In genomic region chr8:69860807-69861206, GRCm38 (mm10) we compare ENCODE assay signal across 13 mouse cellular contexts. TPM values are rescaled to one million over a fixed set of nuclear protein-coding genes. Genes with fewer than 3 reads are reported as not detected.
DNase-seq lines count a peak whose midpoint lies in the region; ATAC-seq and TF ChIP-seq lines count a peak whose summit lies in the region.
"Had no signal": no experiment of that assay in that cellular context is flagged by ENCODE, and none has a peak within 500 bp of the region (broad histone marks: within the 10 kb centered on the region; RNA-seq: fewer than 3 reads in every experiment).

No protein-coding gene starts in this region.

- no peak overlapping the region for H3K27ac ChIP-seq in layer of hippocampus, adult 2 months
- no peak overlapping the region for H3K27ac ChIP-seq in testis, adult 2 months (ENCODE audit: control insufficient read depth, insufficient read depth, low read depth, low read length)
- H3K27ac ChIP-seq: hindbrain, postnatal 0 days; lung, embryonic 15.5 days; neural tube, embryonic 15.5 days; stomach, embryonic 15.5 days had no signal

- H3K4me1 ChIP-seq in testis, adult 2 months (ENCODE audit: control insufficient read depth, insufficient read depth, low read length), result no peaks in the 10 kb centered on the region
- H3K4me1 ChIP-seq: lung, embryonic 15.5 days; neural tube, embryonic 15.5 days; stomach, embryonic 15.5 days had no signal

- DNase-seq in layer of hippocampus, adult 2 months (ENCODE audit: low spot score in 2 of 2), result no peak
- no peak for DNase-seq in layer of hippocampus, adult 18-20 months (ENCODE audit: low spot score in 2 of 2)
- no peak for DNase-seq in testis, postnatal 10 days (ENCODE audit: low spot score)
- no peak for DNase-seq in gastrocnemius, adult 8-10 months (ENCODE audit: low spot score in 2 of 2)
- no peak for DNase-seq in spleen, adult 12 weeks (ENCODE audit: low spot score)
- DNase-seq: adrenal gland, adult 2 months; right cerebral cortex, postnatal 14 days had no signal

- no peaks in the 10 kb centered on the region for H3K27me3 ChIP-seq in testis, adult 2 months (ENCODE audit: control insufficient read depth, insufficient read depth, low read length)
- H3K27me3 ChIP-seq: lung, embryonic 15.5 days; neural tube, embryonic 15.5 days; stomach, embryonic 15.5 days had no signal

- no peaks in the 10 kb centered on the region; the same call in 1 of the 2 replicates for H3K36me3 ChIP-seq in testis, adult 2 months (ENCODE audit: control insufficient read depth, insufficient read depth, low read length)
- H3K36me3 ChIP-seq: lung, embryonic 15.5 days; stomach, embryonic 15.5 days had no signal

- peak; percentile 51 for TF ChIP-seq CTCF in layer of hippocampus, adult 2 months (conservative IDR thresholded peaks at IDR 0.05)
- TF ChIP-seq CTCF in testis, adult 2 months (IDR thresholded peaks at IDR 0.05; ENCODE audit: control insufficient read depth, insufficient read depth, insufficient replicate concordance, low read depth, low read length), result peak; percentile 26; the same call in 1 of the 2 replicates

- H3K4me3 ChIP-seq in layer of hippocampus, adult 2 months, result no peak overlapping the region
- no peak overlapping the region for H3K4me3 ChIP-seq in testis, adult 2 months (ENCODE audit: control insufficient read depth, low read depth, low read length)
- H3K4me3 ChIP-seq: lung, embryonic 15.5 days; neural tube, embryonic 15.5 days; stomach, embryonic 15.5 days had no signal

- peak; percentile 57 for ATAC-seq in common myeloid progenitor, adult 5-6 weeks (replicated peaks; ENCODE audit: low read depth, poor library complexity, severe bottlenecking)
- ATAC-seq: hindbrain, postnatal 0 days had no signal

- TF ChIP-seq POLR2A in testis, adult 2 months (IDR thresholded peaks at IDR 0.05; ENCODE audit: control insufficient read depth, low read depth, low read length), result no peak

RNA-seq across cellular contexts. Expression of gene Cilp2, which starts 26.7 kb away (rescaled TPM):
- total RNA-seq in layer of hippocampus, adult 2 months (2021), result under 1 TPM; 0.69 to 0.72 TPM
- under 1 TPM; 0.48 to 0.59 TPM for total RNA-seq in layer of hippocampus, adult 18-20 months (2021)
- 0.36 and 0.51 TPM in 2 replicates for polyA plus RNA-seq in testis, adult 2 months (2012; rRNA removed)
- total RNA-seq in common myeloid progenitor, adult 5-6 weeks (2017), result not detected in 2 replicates
- 1 to 10 TPM; 1.2 to 6.0 (median 2.1) TPM for total RNA-seq in gastrocnemius, adult 8-10 months (2022)

RNA-seq across cellular contexts. Expression of gene Pbx4, which starts 28.5 kb away (rescaled TPM):
- total RNA-seq in layer of hippocampus, adult 2 months (2021), result 10 to 100 TPM; 15.1 to 18.3 TPM
- 10 to 100 TPM; 12.4 to 14.0 TPM for total RNA-seq in layer of hippocampus, adult 18-20 months (2021)
- 187 and 222 TPM in 2 replicates for polyA plus RNA-seq in testis, adult 2 months (2012; rRNA removed)
- 14.2 and 15.3 TPM in 2 replicates for total RNA-seq in common myeloid progenitor, adult 5-6 weeks (2017)
- not detected for total RNA-seq in gastrocnemius, adult 8-10 months (2022)

RNA-seq across cellular contexts. Expression of gene Lpar2, which starts 38.6 kb away (rescaled TPM):
- under 1 TPM; 0.47 to 0.64 TPM for total RNA-seq in layer of hippocampus, adult 2 months (2021)
- under 1 TPM; 0.43 to 0.50 TPM for total RNA-seq in layer of hippocampus, adult 18-20 months (2021)
- 7.9 and 10.1 TPM in 2 replicates for polyA plus RNA-seq in testis, adult 2 months (2012; rRNA removed)
- total RNA-seq in common myeloid progenitor, adult 5-6 weeks (2017), result 1.4 and 1.5 TPM in 2 replicates
- under 1 TPM in 3 of 4 experiments, not detected in 1; 0.07 to 0.13 (median 0.07) TPM for total RNA-seq in gastrocnemius, adult 8-10 months (2022)

RNA-seq across cellular contexts. Expression of gene Tssk6, which starts 41.2 kb away (rescaled TPM):
- total RNA-seq in layer of hippocampus, adult 2 months (2021), result under 1 TPM in 1 of 2 experiments, not detected in 1; 0.64 TPM
- total RNA-seq in layer of hippocampus, adult 18-20 months (2021), result under 1 TPM; 0.25 to 0.33 TPM
- 844 and 936 TPM in 2 replicates for polyA plus RNA-seq in testis, adult 2 months (2012; rRNA removed)
- 1.2 TPM in 1 of 2 replicates, not detected in the other for total RNA-seq in common myeloid progenitor, adult 5-6 weeks (2017)
- not detected for total RNA-seq in gastrocnemius, adult 8-10 months (2022)

RNA-seq across cellular contexts. Expression of gene Ndufa13, which starts 41.6 kb away (rescaled TPM):
- total RNA-seq in layer of hippocampus, adult 2 months (2021), result 100 to 1,000 TPM; 154 to 157 TPM
- total RNA-seq in layer of hippocampus, adult 18-20 months (2021), result 100 to 1,000 TPM; 154 to 158 TPM
- polyA plus RNA-seq in testis, adult 2 months (2012; rRNA removed), result 122 and 131 TPM in 2 replicates
- total RNA-seq in common myeloid progenitor, adult 5-6 weeks (2017), result 82.1 and 100 TPM in 2 replicates
- total RNA-seq in gastrocnemius, adult 8-10 months (2022), result 100 to 1,000 TPM; 248 to 328 (median 285) TPM

Comparison
In these comparisons a context has a peak if more than half of its experiments do, and no peak if none do; other contexts are left out.
1. RNA of gene Pbx4, which starts 28.5 kb away (total RNA-seq): 15.1 to 18.3 TPM in layer of hippocampus, adult 2 months, 14.2 to 15.3 TPM in common myeloid progenitor, adult 5-6 weeks and 12.4 to 14.0 TPM in layer of hippocampus, adult 18-20 months; not detected in gastrocnemius, adult 8-10 months; every median in the first group is over 10 times any median in the second.